Mouse (Mus musculus) heart, postnatal 10 days (tissue): ENCODE data around the gene Mef2c. TPM values are rescaled to one million over a fixed set of nuclear protein-coding genes. Genes with fewer than 3 reads are reported as not detected.

Source experiments
- DNase-seq, 2 experiments: peaks; one replicate each; pipeline ENCODE4 v3.0.0; 2021
- intact Hi-C: fragments of 180-260 bp; cut with DNase I; formaldehyde crosslinking; loops from one replicate; pipeline ENCODE4 v1.15.1; 2025
- total RNA-seq, 2 experiments: library from RNA; stranded (reverse); gene quantifications; 2 replicates each; pipeline ENCODE4 v1.2.3; 2021

Mef2c gene
- total RNA-seq, 2 experiments from 2014 or later, result 84.8 to 105 TPM

- intact Hi-C loops, result loop anchor here (10.0 kb wide), 1 partner anchor 1459 kb away; no protein-coding TSS in a partner anchor
- peak; percentile 83 for DNase-seq
Observed at GRCm38 (mm10) chr13:83523232-83523969, 19.6 kb downstream of the Mef2c start.

GRCm38 (mm10) chr13:83524159-83524901 is 20.5 kb downstream of the Mef2c start:
- DNase-seq, result peak; percentile 85 to 86

GRCm38 (mm10) chr13:83524902-83525715 is 21.3 kb downstream of the Mef2c start:
- DNase-seq, result peak; percentile 43 to 50
- intact Hi-C loops, result loop anchor here (2.0 to 10.0 kb wide), 2 partner anchors 48 to 1460 kb away; no protein-coding TSS in a partner anchor

More at GRCm38 (mm10) chr13:83524159-83524901, 20.5 kb downstream of the Mef2c start:
- intact Hi-C loops, result loop anchor here (2.0 to 10.0 kb wide), 2 partner anchors 48 to 1460 kb away; no protein-coding TSS in a partner anchor

GRCm38 (mm10) chr13:83525716-83526005 is 21.8 kb downstream of the Mef2c start:
- intact Hi-C loops, result loop anchor here (2.0 to 10.0 kb wide), 2 partner anchors 47 to 1461 kb away; no protein-coding TSS in a partner anchor

GRCm38 (mm10) chr13:83526066-83526465 is 22.2 kb downstream of the Mef2c start:
- DNase-seq, result no peak
- intact Hi-C loops, result loop anchor here (10.0 kb wide), 1 partner anchor 1461 kb away; no protein-coding TSS in a partner anchor

More at GRCm38 (mm10) chr13:83525716-83526005, 21.8 kb downstream of the Mef2c start:
- DNase-seq, result peak in 1 of 2 experiments; percentile 25

- intact Hi-C loops, result loop anchor here (10.0 kb wide), 1 partner anchor 1463 kb away; no protein-coding TSS in a partner anchor
- no peak for DNase-seq
Observed at GRCm38 (mm10) chr13:83527921-83528320, 24.1 kb downstream of the Mef2c start.

GRCm38 (mm10) chr13:83529729-83530314 is 26.0 kb downstream of the Mef2c start:
- peak in 1 of 2 experiments; percentile 29 for DNase-seq

GRCm38 (mm10) chr13:83530889-83531288 is 27.1 kb downstream of the Mef2c start:
- intact Hi-C loops, result no loop called here
- DNase-seq, result no peak

More at GRCm38 (mm10) chr13:83529729-83530314, 26.0 kb downstream of the Mef2c start:
- intact Hi-C loops, result loop anchor here (10.0 kb wide), 1 partner anchor 1465 kb away; no protein-coding TSS in a partner anchor

GRCm38 (mm10) chr13:83531968-83532591 is 28.2 kb downstream of the Mef2c start:
- DNase-seq, result peak; percentile 77 to 82
- intact Hi-C loops, result no loop called here

GRCm38 (mm10) chr13:83536361-83536760 is 32.5 kb downstream of the Mef2c start:
- intact Hi-C loops, result no loop called here
- no peak for DNase-seq

GRCm38 (mm10) chr13:83537163-83537562 is 33.3 kb downstream of the Mef2c start:
- no peak for DNase-seq
- intact Hi-C loops, result no loop called here

GRCm38 (mm10) chr13:83539921-83540320 is 36.1 kb downstream of the Mef2c start:
- no peak for DNase-seq
- intact Hi-C loops, result no loop called here

- no peak for DNase-seq
- intact Hi-C loops, result no loop called here
Observed at GRCm38 (mm10) chr13:83542666-83543065, 38.8 kb downstream of the Mef2c start.

GRCm38 (mm10) chr13:83544707-83545106 is 40.9 kb downstream of the Mef2c start:
- intact Hi-C loops, result no loop called here
- no peak for DNase-seq

GRCm38 (mm10) chr13:83546876-83547275 is 43.0 kb downstream of the Mef2c start:
- intact Hi-C loops, result no loop called here
- DNase-seq, result no peak

- intact Hi-C loops, result no loop called here
- DNase-seq, result no peak
Observed at GRCm38 (mm10) chr13:83551259-83551658, 47.4 kb downstream of the Mef2c start.

GRCm38 (mm10) chr13:83552051-83552450 is 48.2 kb downstream of the Mef2c start:
- no peak for DNase-seq
- intact Hi-C loops, result no loop called here

GRCm38 (mm10) chr13:83563261-83563660 is 59.4 kb downstream of the Mef2c start:
- no peak for DNase-seq
- intact Hi-C loops, result no loop called here

GRCm38 (mm10) chr13:83565732-83566131 is 61.9 kb downstream of the Mef2c start:
- intact Hi-C loops, result loop anchor here (5.0 kb wide), 1 partner anchor 37 kb away; no protein-coding TSS in a partner anchor
- DNase-seq, result peak; percentile 68 to 70
